Mouse (Mus musculus): ENCODE results near the gene Cdk13. TPM values are rescaled to one million over a fixed set of nuclear protein-coding genes. Genes with fewer than 3 reads are reported as not detected.

The Cdk13 gene
- polyA plus RNA-seq, 1 experiment, result 69.2 TPM

DNA sequence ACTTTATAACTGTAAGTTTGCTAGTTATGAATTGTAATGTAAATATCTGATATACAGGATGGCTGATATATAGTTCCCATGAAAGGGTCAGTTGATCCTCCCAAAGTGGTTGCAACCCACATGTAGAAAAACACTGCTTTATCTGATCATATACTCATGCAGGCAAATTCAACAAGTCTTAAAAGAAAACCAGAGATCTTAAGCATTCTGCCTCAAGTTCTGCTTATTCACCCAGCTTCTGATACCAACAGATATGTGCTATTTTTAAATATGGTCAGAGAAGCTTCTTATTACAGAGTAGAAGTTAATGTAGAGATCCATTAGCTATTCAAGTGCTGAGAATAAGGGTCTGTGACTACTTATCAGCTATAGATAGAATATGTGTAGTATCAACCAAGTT, 103.6 kb downstream of the Cdk13 start:
- Histone ChIP-seq H3K27me3 (ENCODE audit: control insufficient read depth, insufficient read depth, low read length, poor library complexity, severe bottlenecking) (no peaks in the 10 kb centered on the region), H3K4me3 (ENCODE audit: low read depth, low read length) (no peak overlapping the region), H3K36me3 (ENCODE audit: control insufficient read depth, insufficient read depth, low read length, poor library complexity, severe bottlenecking) (peaks cover 4% of the 10 kb centered on the region), H3K4me1 (ENCODE audit: control insufficient read depth, insufficient read depth, low read length) (peaks cover 1% of the 10 kb centered on the region), H3K9ac (ENCODE audit: low read depth, poor library complexity, severe bottlenecking) (no peak overlapping the region), H3K9me3 (replicated peaks; ENCODE audit: control insufficient read depth, insufficient read depth, low read length, poor library complexity, severe bottlenecking) (no peaks in the 10 kb centered on the region), H3K27ac (ENCODE audit: insufficient read depth, low read length) (no peak overlapping the region)
- TF ChIP-seq EP300 (IDR thresholded peaks at IDR 0.05; ENCODE audit: insufficient read depth, low read depth, low read length) (no peak), POLR2A (IDR thresholded peaks at IDR 0.05; ENCODE audit: insufficient read depth, low read length) (no peak), CTCF (IDR thresholded peaks at IDR 0.05; ENCODE audit: low read depth, low read length) (no peak)

GRCm38 (mm10) chr13:17700090-17700715, 104.7 kb downstream of the Cdk13 start:
- H3K27me3 ChIP-seq (ENCODE audit: control insufficient read depth, insufficient read depth, low read length, poor library complexity, severe bottlenecking), result no peaks in the 10 kb centered on the region
- H3K36me3 ChIP-seq (ENCODE audit: control insufficient read depth, insufficient read depth, low read length, poor library complexity, severe bottlenecking), result peaks cover 4% of the 10 kb centered on the region
- H3K4me3 ChIP-seq (ENCODE audit: low read depth, low read length), result no peak overlapping the region
- no peak overlapping the region for H3K9ac ChIP-seq (ENCODE audit: low read depth, poor library complexity, severe bottlenecking)
- peaks cover 1% of the 10 kb centered on the region for H3K4me1 ChIP-seq (ENCODE audit: control insufficient read depth, insufficient read depth, low read length)
- TF ChIP-seq EP300 (IDR thresholded peaks at IDR 0.05; ENCODE audit: insufficient read depth, low read depth, low read length), result 0 out of 2 replicates have a peak, but pooled peaks have one; percentile 48
- no peak for TF ChIP-seq POLR2A (IDR thresholded peaks at IDR 0.05; ENCODE audit: insufficient read depth, low read length)
- no peak overlapping the region for H3K27ac ChIP-seq (ENCODE audit: insufficient read depth, low read length)
- no peaks in the 10 kb centered on the region for H3K9me3 ChIP-seq (replicated peaks; ENCODE audit: control insufficient read depth, insufficient read depth, low read length, poor library complexity, severe bottlenecking)

DNA sequence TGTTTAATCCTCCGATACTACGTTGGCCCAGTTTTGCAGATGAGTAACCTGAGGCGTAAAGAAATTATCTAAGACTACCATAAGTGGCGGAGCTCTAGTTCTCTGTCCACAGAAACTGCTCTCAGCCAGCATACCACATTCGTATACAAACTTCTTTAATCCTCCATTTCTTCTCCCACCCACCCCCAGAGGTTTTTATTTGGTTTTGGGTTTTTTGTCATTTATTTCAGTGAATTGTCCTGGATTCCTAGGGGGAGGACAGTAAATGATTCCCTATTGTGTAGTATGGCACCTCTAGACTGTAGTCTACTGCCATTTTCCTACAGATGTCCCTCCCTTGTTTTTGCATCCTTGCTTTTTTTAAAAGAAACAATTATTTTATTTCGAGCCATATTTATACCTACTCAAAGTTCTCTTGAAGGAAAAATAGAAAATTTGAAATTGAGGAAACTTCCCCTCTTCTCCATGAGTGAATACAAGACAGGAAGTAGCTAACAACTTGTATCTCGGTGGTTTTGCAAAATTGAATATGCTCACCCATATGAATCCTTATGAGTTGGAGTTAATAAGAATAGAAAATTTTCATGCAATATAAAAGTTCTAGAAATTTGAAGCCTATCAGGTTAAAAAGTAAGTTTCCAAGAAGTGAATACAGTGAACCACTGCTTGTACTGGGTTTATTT, 108.9 kb downstream of the Cdk13 start:
- Histone ChIP-seq H3K9me3 (replicated peaks; ENCODE audit: control insufficient read depth, insufficient read depth, low read length, poor library complexity, severe bottlenecking) (no peaks in the 10 kb centered on the region), H3K27ac (ENCODE audit: insufficient read depth, low read length) (peak overlapping the region; percentile 77), H3K4me1 (ENCODE audit: control insufficient read depth, insufficient read depth, low read length) (peaks cover 4% of the 10 kb centered on the region), H3K4me3 (ENCODE audit: low read depth, low read length) (peak overlapping the region; percentile 94), H3K9ac (ENCODE audit: low read depth, poor library complexity, severe bottlenecking) (peak overlapping the region; percentile 93), H3K36me3 (ENCODE audit: control insufficient read depth, insufficient read depth, low read length, poor library complexity, severe bottlenecking) (peaks cover 4% of the 10 kb centered on the region), H3K27me3 (ENCODE audit: control insufficient read depth, insufficient read depth, low read length, poor library complexity, severe bottlenecking) (no peaks in the 10 kb centered on the region)
- no peak for TF ChIP-seq CTCF (IDR thresholded peaks at IDR 0.05; ENCODE audit: low read depth, low read length)
- TF ChIP-seq POLR2A (IDR thresholded peaks at IDR 0.05; ENCODE audit: insufficient read depth, low read length), result no peak
- TF ChIP-seq EP300 (IDR thresholded peaks at IDR 0.05; ENCODE audit: insufficient read depth, low read depth, low read length), result no peak

DNA sequence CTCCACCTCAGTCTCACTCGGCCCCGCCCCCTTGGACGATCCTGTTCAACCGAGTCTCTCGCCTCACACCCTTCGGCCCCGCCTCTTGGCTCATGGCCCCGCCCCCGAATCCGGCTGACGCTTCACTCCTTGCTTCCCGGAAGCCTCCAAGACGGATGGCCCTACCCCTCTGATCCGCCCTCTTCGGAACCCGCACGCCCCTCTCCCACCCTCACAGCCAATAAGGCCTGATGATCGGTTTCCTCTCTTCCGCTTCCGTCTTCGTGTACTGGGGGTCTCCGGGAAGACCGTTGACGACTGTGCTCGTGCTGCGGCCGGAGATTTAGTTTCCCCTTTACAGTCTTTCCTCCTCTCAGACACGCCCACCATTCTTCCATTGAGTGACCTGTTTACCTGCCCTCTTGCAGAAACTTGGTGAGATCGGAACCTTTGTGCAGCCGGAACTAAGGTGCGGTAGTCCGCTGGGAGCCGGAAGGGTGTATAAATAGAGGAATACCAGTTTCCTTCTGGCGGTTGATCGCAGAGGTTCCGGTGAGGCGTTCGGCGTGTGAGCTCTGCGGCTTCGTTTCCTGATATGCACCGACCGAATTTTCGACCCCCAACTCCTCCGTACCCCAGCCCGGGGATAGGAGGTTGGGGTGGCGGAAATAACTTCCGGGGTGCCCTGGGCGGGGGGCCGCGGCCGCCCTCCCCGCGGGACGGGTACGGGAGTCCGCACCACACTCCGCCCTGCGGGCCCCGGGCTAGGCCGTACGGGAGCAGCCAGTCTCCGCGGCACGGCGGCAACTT, 109.8 kb downstream of the Cdk13 start, which contains the start of the genes Mplkip and Sugct:
Mplkip (plus strand) TSS at position 282 of the 789 bp plus-strand sequence.
Sugct (minus strand) TSS at position 643 of the 789 bp plus-strand sequence.
- Histone ChIP-seq H3K27ac (ENCODE audit: insufficient read depth, low read length) (peak within 1 kb of the TSS; percentile 93), H3K9me3 (replicated peaks; ENCODE audit: control insufficient read depth, insufficient read depth, low read length, poor library complexity, severe bottlenecking) (no peaks in the 10 kb centered on the region), H3K36me3 (ENCODE audit: control insufficient read depth, insufficient read depth, low read length, poor library complexity, severe bottlenecking) (peaks cover 4% of the 10 kb centered on the region), H3K4me3 (ENCODE audit: low read depth, low read length) (peak within 1 kb of the TSS; percentile 94), H3K4me1 (ENCODE audit: control insufficient read depth, insufficient read depth, low read length) (peaks cover 4% of the 10 kb centered on the region), H3K9ac (ENCODE audit: low read depth, poor library complexity, severe bottlenecking) (peak within 1 kb of the TSS; percentile 98), H3K27me3 (ENCODE audit: control insufficient read depth, insufficient read depth, low read length, poor library complexity, severe bottlenecking) (no peaks in the 10 kb centered on the region)
- TF ChIP-seq POLR2A (IDR thresholded peaks at IDR 0.05; ENCODE audit: insufficient read depth, low read length) (peak; percentile 42), CTCF (IDR thresholded peaks at IDR 0.05; ENCODE audit: low read depth, low read length) (no peak), EP300 (IDR thresholded peaks at IDR 0.05; ENCODE audit: insufficient read depth, low read depth, low read length) (peak; percentile 74)

- no peaks in the 10 kb centered on the region for H3K27me3 ChIP-seq (ENCODE audit: control insufficient read depth, insufficient read depth, low read length, poor library complexity, severe bottlenecking)
- peaks cover 4% of the 10 kb centered on the region for H3K36me3 ChIP-seq (ENCODE audit: control insufficient read depth, insufficient read depth, low read length, poor library complexity, severe bottlenecking)
- peak overlapping the region; percentile 85 for H3K27ac ChIP-seq (ENCODE audit: insufficient read depth, low read length)
- H3K9ac ChIP-seq (ENCODE audit: low read depth, poor library complexity, severe bottlenecking), result peak overlapping the region; percentile 98
- H3K4me3 ChIP-seq (ENCODE audit: low read depth, low read length), result peak overlapping the region; percentile 92
- peaks cover 4% of the 10 kb centered on the region for H3K4me1 ChIP-seq (ENCODE audit: control insufficient read depth, insufficient read depth, low read length)
- H3K9me3 ChIP-seq (replicated peaks; ENCODE audit: control insufficient read depth, insufficient read depth, low read length, poor library complexity, severe bottlenecking), result no peaks in the 10 kb centered on the region
- TF ChIP-seq CTCF (IDR thresholded peaks at IDR 0.05; ENCODE audit: low read depth, low read length), result no peak
- peak; percentile 29 for TF ChIP-seq POLR2A (IDR thresholded peaks at IDR 0.05; ENCODE audit: insufficient read depth, low read length)
These were observed 110.5 kb downstream of the Cdk13 start for GRCm38 (mm10) chr13:17694414-17694813.
